Mouse (Mus musculus) erythroid progenitor cell, adult 5-6 weeks (primary cell): ENCODE data around the gene Galnt3. TPM values are rescaled to one million over a fixed set of nuclear protein-coding genes. Genes with fewer than 3 reads are reported as not detected.

ENCODE experiments used
- ATAC-seq: replicated peaks from 2 replicates; pipeline ENCODE4 v1.8.0; 2016; ENCODE audit warnings: moderate number of reproducible peaks, mild to moderate bottlenecking, moderate TSS enrichment, inconsistent platforms; ENCODE audit not compliant: poor library complexity, low FRiP score, severe bottlenecking
- total RNA-seq, 2 experiments: library from RNA; stranded (forward) in 1 of 2; stranded (reverse) in 1 of 2; fragments of 150-400 nt in 1 of 2; fragments of 186-747, 209-891 nt in 1 of 2; gene quantifications; 2 replicates each; pipeline versions ENCODE4 v1.2.3 to v1.2.4; 2015 to 2017; ENCODE audit warnings: low replicate concordance in 2 of 2

The Galnt3 gene
- total RNA-seq, 2 experiments from 2014 or later: 4.6 to 11.3 TPM

- 0 out of 2 replicates have a peak, but pooled peaks have one; percentile 30 for ATAC-seq
Observed at GRCm38 (mm10) chr2:66123756-66124589, 821 bp downstream of the Galnt3 start.

- ATAC-seq: no peak
Observed at GRCm38 (mm10) chr2:66117686-66118085, 7.1 kb downstream of the Galnt3 start.

- ATAC-seq: no peak
Observed at GRCm38 (mm10) chr2:66107864-66108514, 16.8 kb downstream of the Galnt3 start.

GRCm38 (mm10) chr2:66103740-66104436 lies 20.9 kb downstream of the Galnt3 start:
- no peak for ATAC-seq

- no peak for ATAC-seq
Observed at GRCm38 (mm10) chr2:66101686-66102304, 23.0 kb downstream of the Galnt3 start.

GRCm38 (mm10) chr2:66100671-66101351 lies 24.0 kb downstream of the Galnt3 start:
- ATAC-seq: no peak

- ATAC-seq: no peak
Observed at GRCm38 (mm10) chr2:66100239-66100638, 24.6 kb downstream of the Galnt3 start.

GRCm38 (mm10) chr2:66094622-66095181 lies 30.1 kb downstream of the Galnt3 start:
- no peak for ATAC-seq

- ATAC-seq: no peak
Observed at GRCm38 (mm10) chr2:66091296-66091695, 33.5 kb downstream of the Galnt3 start.

GRCm38 (mm10) chr2:66081876-66082275 lies 42.9 kb downstream of the Galnt3 start:
- ATAC-seq: no peak

GRCm38 (mm10) chr2:66080731-66081130 lies 44.1 kb downstream of the Galnt3 start:
- no peak for ATAC-seq

- no peak for ATAC-seq
Observed at GRCm38 (mm10) chr2:66069454-66069853, 55.3 kb downstream of the Galnt3 start.

GRCm38 (mm10) chr2:66063291-66063690 lies 61.5 kb downstream of the Galnt3 start:
- ATAC-seq: no peak

- no peak for ATAC-seq
Observed at GRCm38 (mm10) chr2:66044405-66045089, 80.2 kb downstream of the Galnt3 start.

- ATAC-seq: no peak
Observed at GRCm38 (mm10) chr2:66043441-66044404, 81.1 kb downstream of the Galnt3 start.

GRCm38 (mm10) chr2:66041917-66042419 lies 82.8 kb downstream of the Galnt3 start:
- ATAC-seq: no peak

GRCm38 (mm10) chr2:66041203-66041916 lies 83.4 kb downstream of the Galnt3 start:
- no peak for ATAC-seq
